25 mouse cellular contexts compared by ENCODE assay signal in the genomic region with DNA sequence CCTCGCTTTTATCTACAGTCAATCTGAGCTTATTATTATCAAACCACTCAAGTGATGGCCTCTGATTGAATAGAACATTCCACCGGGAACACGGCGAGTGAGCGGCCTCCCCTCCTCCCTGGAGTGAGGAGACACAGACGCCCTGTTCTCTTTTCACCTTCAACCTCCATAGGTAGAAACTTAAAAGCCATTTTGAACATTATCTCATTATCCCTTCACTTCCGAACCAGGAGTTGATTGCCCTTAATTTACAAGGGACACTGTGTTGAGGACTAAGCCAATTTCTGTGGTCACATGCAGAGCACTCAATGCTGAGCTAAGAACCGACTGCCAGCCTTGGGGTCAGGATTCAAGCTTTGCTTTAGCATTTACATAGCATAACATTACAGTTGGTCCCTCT.
A peak's percentile ranks its signal among the peaks of the same experiment; 100 is the strongest.
DNase-seq lines count a peak whose midpoint lies in the region; ATAC-seq and TF ChIP-seq lines count a peak whose summit lies in the region.
"Had no signal": no experiment of that assay in that cellular context is flagged by ENCODE, and none has a peak within 500 bp of the region (broad histone marks: within the 10 kb centered on the region; RNA-seq: fewer than 3 reads in every experiment).

No protein-coding gene starts in this region.

- H3K9me3 ChIP-seq in midbrain, embryonic 14.5 days (ENCODE audit: control insufficient read depth, low read length) = no peaks in the 10 kb centered on the region
- no peaks in the 10 kb centered on the region for H3K9me3 ChIP-seq in midbrain, embryonic 11.5 days (ENCODE audit: control insufficient read depth, low read length)
- H3K9me3 ChIP-seq: embryonic facial prominence, embryonic 15.5 days; heart, embryonic 12.5 days; kidney, embryonic 15.5 days had no signal

- H3K4me3 ChIP-seq in midbrain, embryonic 14.5 days (replicated peaks; ENCODE audit: low read depth, low read length) = no peak overlapping the region
- H3K4me3 ChIP-seq in midbrain, embryonic 11.5 days (ENCODE audit: low read depth, low read length) = no peak overlapping the region
- H3K4me3 ChIP-seq: embryonic facial prominence, embryonic 15.5 days; gastrocnemius, adult 2 months; heart, adult 2 months; heart, embryonic 12.5 days; kidney, embryonic 15.5 days had no signal

- H3K27me3 ChIP-seq in midbrain, embryonic 14.5 days (ENCODE audit: control insufficient read depth, insufficient read depth, low read length) = no peaks in the 10 kb centered on the region
- no peaks in the 10 kb centered on the region for H3K27me3 ChIP-seq in midbrain, embryonic 11.5 days (ENCODE audit: control insufficient read depth, insufficient read depth, low read length)
- H3K27me3 ChIP-seq: embryonic facial prominence, embryonic 15.5 days; heart, embryonic 12.5 days; kidney, embryonic 15.5 days had no signal

- TF ChIP-seq CTCF in brain, embryonic 14.5 days (IDR thresholded peaks at IDR 0.05; ENCODE audit: borderline replicate concordance, extremely low read depth, insufficient read depth, insufficient read length) = no peak

- H3K27ac ChIP-seq in midbrain, embryonic 14.5 days (replicated peaks; ENCODE audit: low read depth, low read length) = no peak overlapping the region
- no peak overlapping the region for H3K27ac ChIP-seq in midbrain, embryonic 11.5 days (ENCODE audit: low read depth, low read length)
- H3K27ac ChIP-seq: embryonic facial prominence, embryonic 15.5 days; gastrocnemius, adult 2 months; heart, adult 2 months; kidney, embryonic 15.5 days; liver, embryonic 14.5 days; macrophage had no signal

- H3K36me3 ChIP-seq in midbrain, embryonic 14.5 days (ENCODE audit: control insufficient read depth, insufficient read depth, low read length) = no peaks in the 10 kb centered on the region
- no peaks in the 10 kb centered on the region for H3K36me3 ChIP-seq in midbrain, embryonic 11.5 days (ENCODE audit: control insufficient read depth, insufficient read depth, low read length)
- H3K36me3 ChIP-seq: embryonic facial prominence, embryonic 15.5 days; heart, embryonic 12.5 days; kidney, embryonic 15.5 days had no signal

- TF ChIP-seq POLR2A in brain, embryonic 14.5 days (IDR thresholded peaks at IDR 0.05; ENCODE audit: borderline replicate concordance, extremely low read depth, insufficient read depth, insufficient read length, poor library complexity, severe bottlenecking) = no peak

- no peak overlapping the region for H3K9ac ChIP-seq in midbrain, embryonic 14.5 days (replicated peaks; ENCODE audit: low read length)
- no peak overlapping the region for H3K9ac ChIP-seq in midbrain, embryonic 11.5 days (ENCODE audit: low read length)
- H3K9ac ChIP-seq: embryonic facial prominence, embryonic 15.5 days; heart, embryonic 12.5 days; kidney, embryonic 15.5 days; liver, embryonic 14.5 days had no signal

- ATAC-seq in midbrain, embryonic 14.5 days (ENCODE audit: low FRiP score, low TSS enrichment) = no peak
- no peak for ATAC-seq in midbrain, embryonic 11.5 days (ENCODE audit: low FRiP score)
- ATAC-seq: hindbrain, embryonic 16.5 days had no signal

- H3K4me1 ChIP-seq in midbrain, embryonic 14.5 days (ENCODE audit: control insufficient read depth, insufficient read depth, low read length) = peaks cover 22% of the 10 kb centered on the region
- H3K4me1 ChIP-seq in midbrain, embryonic 11.5 days (ENCODE audit: control insufficient read depth, insufficient read depth, low read length) = peaks cover 13% of the 10 kb centered on the region

- WGBS in midbrain, embryonic 14.5 days = 28% methylated on average over 8 of the region's 8 CpGs
- 45% methylated on average over 8 of the region's 8 CpGs for WGBS in midbrain, embryonic 11.5 days

- no peak overlapping the region for H3K4me2 ChIP-seq in midbrain, embryonic 14.5 days (ENCODE audit: low read length)
- H3K4me2 ChIP-seq in midbrain, embryonic 11.5 days = no peak overlapping the region
- H3K4me2 ChIP-seq: embryonic facial prominence, embryonic 15.5 days; heart, embryonic 12.5 days; kidney, embryonic 15.5 days had no signal

- peak; percentile 19 for DNase-seq in heart, adult 11 months
- no peak for DNase-seq in heart, postnatal 4 days
- peak; percentile 27 for DNase-seq in midbrain, embryonic 14.5 days
- DNase-seq in midbrain, embryonic 11.5 days (ENCODE audit: low spot score, missing footprints) = no peak
- peak; percentile 75 for DNase-seq in brain, embryonic 14.5 days (ENCODE audit: low read depth)
- no peak for DNase-seq in retina, postnatal 1 day
- DNase-seq: adrenal gland, postnatal 14 days; B cell, adult 2 months; cerebellum, adult 18-20 months; cerebellum, postnatal 10 days; gastrocnemius, adult 2 months; gastrocnemius, postnatal 36 days; heart, adult 2 months; kidney, adult 18-20 months; kidney, postnatal 25 days; liver; lung, adult 2 months; lung, postnatal 10 days; thymus, postnatal 4 days had no signal

Comparison
In these comparisons a context has a peak if more than half of its experiments do, and no peak if none do; other contexts are left out.
1. DNase-seq: peak in heart, adult 11 months (single experiment), midbrain, embryonic 14.5 days (single experiment) and brain, embryonic 14.5 days (single experiment); none in heart, postnatal 4 days (single experiment), midbrain, embryonic 11.5 days (single experiment) and retina, postnatal 1 day (single experiment).